Mouse (Mus musculus) embryo, embryonic 10.5 days (tissue): Measurements from ENCODE around the gene Fam161b.
"Not testable (repeated sequence)": the region's sequence is repeated elsewhere in the genome, so short reads cannot be mapped to it uniquely, and the experiment has no call there.

ENCODE experiments used
- DNase-seq: peaks from one replicate; pipeline ENCODE4 v3.0.0-alpha.2; 2015; ENCODE audit warnings: low spot score

The Fam161b gene

DNA sequence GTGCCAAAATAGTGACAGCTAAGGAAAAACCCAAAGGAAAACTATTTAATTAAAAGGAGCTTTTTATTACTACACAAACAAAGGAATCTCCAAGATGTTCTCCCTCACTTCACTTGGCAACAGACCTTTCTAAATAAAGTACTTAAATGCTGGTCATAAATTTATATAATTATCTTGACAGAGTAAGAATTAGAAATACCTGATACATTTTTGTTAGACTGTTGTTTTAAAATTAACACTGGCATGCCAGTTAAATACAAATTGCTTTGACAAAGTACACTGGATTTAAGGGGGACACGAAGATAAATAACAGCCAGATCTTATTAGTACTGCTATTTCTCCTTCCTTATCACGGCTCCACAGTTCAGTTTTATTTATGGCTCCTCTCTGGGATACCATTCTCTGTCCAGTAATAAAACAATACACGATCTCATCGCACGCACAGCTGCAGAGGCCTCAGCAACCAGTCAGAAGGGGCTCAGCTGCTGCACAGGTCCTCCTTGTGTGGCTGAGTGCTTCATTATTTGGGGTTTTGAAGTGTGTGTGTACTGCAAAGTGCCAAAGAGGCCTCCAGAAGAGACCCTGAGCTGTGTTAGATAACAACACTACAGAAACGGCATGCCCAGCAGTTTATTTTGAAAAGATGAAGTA is 12.3 kb upstream of the Fam161b start:
- DNase-seq, result no peak

DNA sequence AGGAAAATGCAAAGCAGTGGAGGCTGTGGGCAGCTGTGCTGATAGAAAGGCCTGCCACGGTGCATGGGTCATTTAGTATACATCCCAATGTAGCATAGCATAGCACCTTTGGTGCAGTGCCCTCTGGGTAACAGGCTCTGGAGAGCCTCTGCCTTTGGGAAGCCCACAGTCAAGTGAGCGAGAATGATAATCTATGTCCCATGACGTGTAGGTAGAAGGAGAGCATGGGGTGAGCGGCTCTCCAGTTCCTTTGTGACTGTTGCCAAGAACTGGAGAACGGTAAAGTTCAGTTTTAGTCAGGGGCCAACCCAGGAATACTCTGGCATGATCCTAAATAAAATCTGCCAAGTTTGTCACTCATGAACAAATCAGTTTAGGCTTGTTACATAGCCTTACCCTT is 10.0 kb upstream of the Fam161b start:
- DNase-seq, result no peak

DNA sequence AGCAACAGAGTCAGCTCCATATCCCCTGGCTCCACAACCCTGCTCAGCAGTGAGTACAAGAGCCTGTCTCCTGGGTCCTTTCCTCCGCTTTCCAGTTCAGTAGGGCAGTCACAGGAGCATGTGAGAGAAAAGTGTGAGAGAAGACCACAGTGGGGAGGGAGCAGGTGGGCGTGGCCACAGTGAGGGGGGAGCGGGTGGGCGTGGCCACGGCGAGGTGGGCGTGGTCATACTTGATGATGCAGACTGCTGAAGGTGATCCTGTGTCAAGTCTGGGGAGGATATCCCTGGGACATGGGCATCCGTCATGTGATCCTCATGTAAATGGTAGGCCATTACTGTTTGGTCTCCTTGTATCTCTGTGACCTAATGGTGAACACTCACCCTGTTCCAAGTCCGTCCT is 5.3 kb upstream of the Fam161b start:
- no peak for DNase-seq

DNA sequence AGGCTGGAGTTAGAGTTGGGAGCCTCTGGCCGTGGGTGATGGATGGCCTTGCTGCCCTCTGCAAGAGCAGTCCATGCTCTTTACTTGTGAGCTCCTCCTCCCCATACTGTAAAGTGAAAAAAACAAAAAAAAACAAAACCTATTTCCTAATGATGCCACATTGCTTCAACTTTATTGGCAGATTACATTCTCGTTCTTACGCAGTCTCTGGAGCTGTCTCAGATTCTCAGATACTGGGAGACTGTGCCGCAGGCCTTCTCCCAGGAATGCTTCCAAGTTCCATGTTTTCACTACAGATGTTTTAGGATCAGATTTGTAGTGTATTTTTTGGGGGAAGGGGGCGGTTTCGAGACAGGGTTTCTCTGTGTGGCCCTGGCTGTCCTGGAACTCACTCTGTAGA is 3.5 kb upstream of the Fam161b start:
- DNase-seq, result no peak

DNA sequence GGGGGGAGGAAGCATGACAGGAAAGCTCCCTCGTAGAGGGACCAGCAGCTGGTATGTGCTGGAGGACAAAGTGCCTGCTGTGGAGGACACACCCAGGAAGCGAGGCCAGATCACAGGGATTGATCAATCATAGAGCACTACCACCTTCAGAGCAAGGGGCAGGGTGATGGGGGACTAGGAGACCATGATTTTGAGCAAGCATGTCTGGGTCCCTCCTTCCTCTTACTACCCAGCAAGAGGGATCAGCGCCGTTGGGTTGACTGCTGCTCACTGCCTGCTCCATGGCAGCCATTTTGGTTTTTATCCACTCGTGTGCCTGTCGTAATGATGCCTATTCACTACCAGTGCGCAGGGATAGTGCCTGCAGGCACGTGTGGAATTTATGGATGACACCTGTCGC is 2.7 kb upstream of the Fam161b start:
- DNase-seq, result no peak

DNA sequence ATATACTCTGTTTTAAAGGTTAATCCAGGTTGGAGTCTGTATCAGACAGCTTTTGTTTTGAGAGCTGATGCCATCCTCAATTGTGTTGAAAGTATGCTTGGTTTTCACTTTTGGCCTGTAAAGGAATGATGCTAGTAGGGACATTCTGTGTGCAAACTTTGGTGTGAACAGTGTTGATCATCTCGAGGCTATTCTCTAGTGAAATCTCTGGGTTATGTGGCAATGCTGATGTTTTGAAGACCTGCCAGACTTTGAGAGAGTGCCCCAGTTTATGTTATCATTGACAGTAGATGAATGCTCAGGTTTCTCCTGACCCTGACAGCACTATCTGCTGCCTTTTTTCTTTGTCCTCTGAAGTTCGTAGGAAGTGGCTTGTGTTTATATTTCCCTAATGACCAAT is 1.2 kb upstream of the Fam161b start:
- DNase-seq, result no peak

DNA sequence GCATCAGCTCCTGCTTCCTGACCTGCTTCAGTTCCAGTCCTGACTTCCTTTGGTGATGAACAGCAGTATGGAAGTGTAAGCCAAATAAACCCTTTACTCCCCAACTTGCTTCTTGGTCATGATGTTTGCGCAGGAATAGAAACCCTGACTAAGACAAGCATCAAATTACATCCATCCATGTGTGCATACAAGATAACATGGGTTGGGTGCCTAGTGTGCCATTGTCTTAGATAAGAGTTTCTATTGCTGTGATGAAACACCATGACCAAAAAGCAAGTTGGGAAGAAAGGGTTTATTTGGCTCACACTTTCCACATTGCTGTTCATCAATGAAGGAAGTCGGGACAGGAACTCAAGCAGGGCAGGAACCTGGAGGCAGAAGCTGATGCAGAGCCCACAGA is 2.9 kb downstream of the Fam161b start:
- DNase-seq, result not testable (repeated sequence)

DNA sequence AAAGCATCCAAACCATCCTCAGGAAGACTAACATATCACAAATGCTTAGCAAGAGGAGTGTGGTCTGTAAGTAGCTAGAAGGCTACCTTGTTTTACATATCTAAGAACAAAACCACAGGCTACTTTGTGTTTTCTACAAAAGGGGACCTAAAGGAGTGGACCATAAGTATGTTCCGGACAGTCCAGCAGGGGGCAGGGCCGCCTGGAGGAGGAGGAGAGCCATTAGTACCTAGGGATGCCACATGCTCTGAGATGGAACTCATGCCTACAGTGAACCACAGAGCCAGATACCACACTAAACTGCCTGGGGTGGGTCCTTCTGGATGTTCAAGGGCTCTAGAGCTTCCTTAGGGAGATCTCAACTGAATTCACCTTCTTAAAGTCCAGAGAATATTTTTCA is 14.4 kb downstream of the Fam161b start:
- peak; percentile 53 for DNase-seq

DNA sequence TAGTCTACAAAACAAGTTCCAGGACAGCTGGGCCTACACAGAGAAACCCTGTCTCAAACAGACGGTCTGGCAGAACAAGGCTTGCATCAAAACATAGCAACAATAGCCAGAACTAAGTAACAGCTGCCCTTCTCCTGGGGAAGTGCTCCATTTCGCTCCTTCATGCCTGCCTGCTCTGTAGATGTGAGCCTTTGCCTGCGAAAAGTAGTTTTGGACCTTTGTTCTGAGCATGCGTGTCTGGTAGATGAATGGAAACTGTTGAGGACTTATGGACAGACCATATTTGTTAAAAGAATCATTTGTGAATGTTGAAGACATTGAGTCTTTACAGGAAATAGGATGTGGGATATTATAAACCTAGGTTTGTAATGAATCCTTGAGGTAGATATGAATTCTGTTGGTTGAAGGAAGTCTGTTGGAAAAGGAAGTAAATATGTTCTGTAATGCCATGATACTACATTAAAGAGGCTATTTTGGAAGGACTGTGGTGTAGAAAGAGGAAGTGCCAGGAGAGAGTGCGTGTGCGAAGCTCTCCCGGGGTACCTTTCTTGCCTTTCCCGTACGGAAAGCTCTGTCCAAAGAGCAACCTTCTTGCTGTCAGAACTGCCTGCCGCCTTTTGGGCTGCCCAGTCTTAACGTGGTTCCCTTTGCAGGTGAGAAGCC is 24.5 kb downstream of the Fam161b start:
- DNase-seq, result no peak

DNA sequence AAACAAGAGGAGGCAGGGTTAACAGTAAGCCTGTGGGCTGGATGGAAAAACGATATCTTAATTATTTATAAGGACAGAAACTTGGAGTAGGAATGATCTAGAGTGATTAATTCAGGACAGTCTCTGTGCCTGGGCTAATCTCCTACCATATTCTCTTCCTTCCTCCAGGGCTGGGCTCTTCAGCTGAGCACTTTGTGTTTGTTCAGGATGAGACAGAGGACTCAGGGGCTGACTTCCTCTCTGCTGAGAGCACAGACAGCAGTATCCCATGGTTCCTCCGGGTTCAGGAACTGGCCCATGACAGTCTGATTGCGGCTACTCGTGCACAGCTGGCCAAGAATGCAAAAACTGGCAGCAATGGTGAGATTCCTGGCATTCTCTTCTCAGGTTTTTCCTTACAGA is 34.5 kb downstream of the Fam161b start:
- DNase-seq, result no peak

DNA sequence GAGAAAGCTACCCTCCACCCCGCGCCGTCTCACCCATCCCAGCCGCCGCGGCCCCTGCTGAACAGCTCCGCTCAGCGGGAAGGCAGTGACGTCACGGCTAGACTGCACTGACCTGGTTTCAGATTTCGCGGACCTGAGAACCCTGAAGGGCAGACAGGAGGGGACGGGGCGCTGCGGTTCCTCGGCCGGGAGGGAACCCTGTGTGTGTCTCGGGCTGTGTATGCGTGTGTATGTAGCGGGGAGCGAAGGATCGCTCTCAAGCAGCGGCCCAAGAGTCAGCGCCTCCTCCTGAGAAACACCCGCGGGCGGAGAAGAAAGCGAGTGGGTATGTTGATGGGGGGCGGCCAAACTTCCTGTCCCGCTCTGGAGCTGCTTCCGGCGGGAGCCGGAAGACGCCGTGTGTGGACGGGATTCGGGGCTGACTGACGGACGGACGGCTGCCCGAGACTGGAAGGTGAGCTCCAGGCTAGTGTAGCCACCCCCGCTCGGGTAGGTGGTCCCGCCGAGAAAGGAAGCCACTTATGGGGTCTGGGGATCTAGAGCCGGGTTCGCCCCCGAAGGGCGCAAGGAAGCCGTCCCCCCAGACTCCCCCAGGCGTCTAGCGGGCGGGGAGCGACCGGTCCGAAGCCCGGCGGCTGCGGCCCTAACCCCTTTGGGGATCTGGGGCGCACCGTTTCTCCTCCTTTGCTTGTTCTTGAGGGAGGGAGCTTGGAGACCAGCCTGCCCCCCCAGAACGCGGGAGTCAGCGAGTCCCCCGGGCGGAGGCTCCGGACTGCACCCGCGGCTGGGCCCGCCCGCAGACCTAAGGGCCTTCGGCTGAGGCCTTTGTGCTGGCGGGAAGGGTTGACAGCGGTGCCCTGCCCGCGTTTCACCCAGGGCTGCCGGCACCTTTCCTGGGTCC is 44.7 kb downstream of the Fam161b start, which contains the start of gene Zfp410:
Zfp410 (plus strand) TSS at position 132 of the 901 bp plus-strand sequence.
- DNase-seq, result peak; percentile 93

DNA sequence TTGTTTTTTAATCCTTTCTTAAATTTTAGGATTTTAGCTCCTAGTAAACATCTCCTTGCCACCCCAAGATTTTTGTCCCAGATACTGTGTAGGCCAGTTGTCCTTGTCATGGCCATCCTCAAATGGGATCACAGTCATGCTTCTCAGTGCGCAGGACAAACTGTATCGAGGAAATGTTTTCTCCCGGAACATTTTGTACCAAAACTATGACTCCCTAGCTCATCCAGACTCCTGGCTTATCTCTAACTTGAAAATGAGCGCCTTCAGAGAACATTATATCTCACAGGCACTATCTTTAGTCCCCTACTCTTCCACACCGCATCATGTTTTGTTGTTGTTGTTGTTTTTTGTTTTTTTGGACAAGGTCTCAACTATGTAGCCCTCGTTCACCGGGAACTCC is 45.6 kb downstream of the Fam161b start:
- no peak for DNase-seq

DNA sequence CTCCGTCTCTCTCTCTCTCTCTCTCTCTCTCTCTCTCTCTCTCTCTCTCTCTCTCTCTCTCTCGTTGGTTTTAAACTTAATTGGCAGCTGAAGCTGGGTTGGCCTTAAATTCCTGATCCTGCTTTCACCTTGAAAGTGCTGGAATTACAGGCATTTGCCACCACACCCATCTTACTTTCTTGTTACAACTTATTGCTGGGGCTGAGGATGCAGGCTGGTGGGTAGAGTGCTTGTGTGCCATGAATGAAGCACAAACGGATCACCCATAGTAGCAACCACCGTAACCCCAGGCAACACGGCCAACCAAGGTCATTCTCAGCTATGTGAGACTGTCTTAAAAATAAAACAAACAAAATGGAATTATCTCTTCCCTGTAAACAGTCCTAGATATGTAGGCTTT is 50.3 kb downstream of the Fam161b start:
- DNase-seq, result no peak

DNA sequence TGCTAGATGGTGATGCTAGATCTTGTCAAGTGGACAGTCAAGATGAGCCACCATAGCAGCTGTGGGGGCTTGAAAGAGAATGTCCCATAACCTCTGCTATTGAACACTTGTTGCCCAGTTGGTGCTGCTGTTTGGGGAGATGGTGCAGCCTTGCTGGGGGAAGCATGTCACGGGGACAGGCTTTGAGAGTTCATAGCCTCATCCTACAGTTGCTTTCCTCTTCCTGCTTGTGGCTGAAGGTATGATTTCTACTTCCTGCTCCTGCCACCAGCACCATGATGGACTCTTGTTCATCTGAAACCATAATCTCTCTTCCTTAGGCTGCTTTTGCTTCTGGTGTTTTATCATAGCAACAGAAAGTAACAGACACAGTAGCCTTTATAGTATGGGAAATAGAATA is 57.1 kb downstream of the Fam161b start:
- no peak for DNase-seq

DNA sequence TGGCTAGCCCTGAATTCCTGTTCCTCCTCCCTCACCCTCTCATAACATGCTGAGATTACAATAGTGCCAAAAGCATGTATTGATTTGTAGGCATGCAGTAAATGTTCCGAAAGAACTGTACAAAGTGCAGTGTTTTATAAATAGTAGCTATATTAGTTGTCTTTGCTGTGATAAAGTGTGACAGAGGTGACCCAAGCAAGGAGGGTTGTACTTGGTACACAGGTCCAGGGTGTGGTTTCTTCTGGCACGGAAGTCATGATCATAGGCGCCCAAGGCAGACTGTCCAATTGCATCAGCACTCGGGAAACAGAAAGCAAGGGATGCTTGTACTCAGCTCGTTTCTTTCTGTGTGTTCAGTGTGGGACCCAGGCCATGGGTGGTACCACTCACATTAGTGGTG is 57.5 kb downstream of the Fam161b start:
- no peak for DNase-seq

DNA sequence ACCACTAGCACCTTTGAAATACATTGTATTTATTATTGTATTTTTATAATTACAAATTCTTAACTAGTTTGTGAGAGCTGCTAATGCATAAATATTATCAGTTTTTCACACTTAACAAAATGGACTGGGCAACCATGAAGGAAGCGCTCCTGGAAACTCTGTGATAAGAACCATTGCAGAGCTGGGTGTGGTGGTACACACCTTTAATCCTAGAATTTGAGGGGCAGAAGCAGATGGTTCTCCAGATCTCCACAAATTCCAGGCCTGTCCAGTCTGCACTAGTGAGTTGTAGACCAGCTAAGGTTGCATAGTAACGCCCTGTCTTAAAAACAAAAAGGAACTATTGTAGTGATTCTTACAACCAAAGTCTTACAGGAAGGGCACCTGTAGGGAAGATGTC is 62.4 kb downstream of the Fam161b start:
- no peak for DNase-seq

DNA sequence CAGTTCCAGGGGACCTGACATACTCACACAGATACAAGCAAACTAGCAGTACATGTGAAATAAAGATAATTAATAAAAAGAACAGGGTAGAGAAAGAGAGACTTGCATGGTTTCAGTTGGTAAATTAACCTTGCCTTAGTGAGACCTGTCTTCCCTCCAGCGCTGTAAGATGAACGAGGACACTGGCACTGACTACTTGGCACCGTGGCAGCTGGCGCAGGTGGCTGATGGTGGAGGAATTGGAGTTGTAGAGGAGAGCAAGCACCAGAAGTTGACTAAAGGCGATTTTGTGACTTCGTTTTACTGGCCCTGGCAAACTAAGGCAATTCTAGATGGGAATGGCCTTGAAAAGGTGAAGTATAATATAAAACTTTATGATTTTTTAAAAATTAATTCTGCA is 63.8 kb downstream of the Fam161b start:
- DNase-seq, result no peak
